Mouse (Mus musculus) ES-Bruce4 (cell line): Measurements from ENCODE around the gene Gm49368.

Experiments used
- CTCF ChIP-seq: IDR thresholded peaks from one replicate; pipeline ENCODE4 v1.8.1; 2011; ENCODE audit warnings: low read depth, low read length
- POLR2A ChIP-seq: IDR thresholded peaks from one replicate; pipeline ENCODE4 v1.8.1; 2011; ENCODE audit warnings: low read length; ENCODE audit not compliant: insufficient read depth

GRCm38 (mm10) chr7:128139611-128140010 lies 77.1 kb downstream of the Gm49368 start:
- TF ChIP-seq POLR2A = no peak
- TF ChIP-seq CTCF = no peak
